In the genomic region with DNA sequence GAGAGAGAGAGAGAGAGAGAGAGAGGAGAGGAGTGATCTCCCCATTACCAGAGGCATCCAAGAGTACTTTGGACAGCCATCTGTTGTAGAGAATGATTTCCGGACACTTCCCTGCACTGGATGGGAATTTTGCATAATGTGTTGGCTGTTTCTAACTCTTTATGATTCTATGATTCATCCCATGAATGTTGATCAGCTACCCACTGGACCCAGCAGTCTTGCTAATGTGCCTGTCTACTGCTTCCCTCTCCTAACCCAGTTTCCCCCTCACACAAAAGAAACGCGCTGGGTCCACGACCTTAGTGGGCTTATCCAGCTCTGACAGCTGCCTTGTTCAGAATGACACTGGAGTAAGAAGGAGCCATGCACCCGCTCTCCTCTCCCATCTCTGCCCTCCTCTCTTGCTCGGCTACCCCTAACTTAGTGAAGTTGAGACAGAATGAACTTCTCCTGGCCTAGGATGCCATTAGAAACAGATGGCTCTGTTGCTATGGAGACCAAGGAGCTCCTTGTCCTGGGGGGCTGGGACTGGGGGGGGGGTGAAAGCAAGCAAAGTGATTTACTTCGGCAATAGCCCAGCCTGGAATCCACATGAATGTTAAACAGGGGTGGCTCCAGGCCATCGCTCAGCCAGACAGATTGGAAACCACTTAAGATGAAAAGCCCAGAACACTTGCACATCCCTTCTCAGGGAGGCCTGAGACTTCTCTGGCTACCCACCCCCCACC, we compare ENCODE assay signal across 8 mouse cellular contexts.
DNase-seq lines count a peak whose midpoint lies in the region; ATAC-seq lines count a peak whose summit lies in the region.
"Had no signal": no experiment of that assay in that cellular context is flagged by ENCODE, and none has a peak within 500 bp of the region (broad histone marks: within the 10 kb centered on the region; RNA-seq: fewer than 3 reads in every experiment).

No protein-coding gene starts in this region.

- H3K4me2 ChIP-seq in embryonic facial prominence, embryonic 11.5 days (ENCODE audit: low read depth, low read length), result no peak overlapping the region
- H3K4me2 ChIP-seq in limb, embryonic 11.5 days (ENCODE audit: low read depth, severe bottlenecking), result no peak overlapping the region
- H3K4me2 ChIP-seq in neural tube, embryonic 15.5 days, result no peak overlapping the region

- no peaks in the 10 kb centered on the region for H3K27me3 ChIP-seq in embryonic facial prominence, embryonic 11.5 days (ENCODE audit: control insufficient read depth, insufficient read depth, low read length)
- no peaks in the 10 kb centered on the region for H3K27me3 ChIP-seq in limb, embryonic 11.5 days (ENCODE audit: control insufficient read depth, insufficient read depth, low read length)
- H3K27me3 ChIP-seq in neural tube, embryonic 15.5 days (replicated peaks), result no peaks in the 10 kb centered on the region

- no peaks in the 10 kb centered on the region for H3K9me3 ChIP-seq in embryonic facial prominence, embryonic 11.5 days (replicated peaks; ENCODE audit: control insufficient read depth, low read length)
- no peaks in the 10 kb centered on the region for H3K9me3 ChIP-seq in limb, embryonic 11.5 days (ENCODE audit: control insufficient read depth, low read length)
- no peaks in the 10 kb centered on the region for H3K9me3 ChIP-seq in neural tube, embryonic 15.5 days (replicated peaks)

- ATAC-seq in embryonic facial prominence, embryonic 11.5 days (replicated peaks; ENCODE audit: insufficient number of reproducible peaks, low FRiP score, low TSS enrichment, low read depth), result no peak
- ATAC-seq in limb, embryonic 11.5 days (ENCODE audit: insufficient number of reproducible peaks, low FRiP score, low TSS enrichment, low read depth), result peak; percentile 67; the same call in 1 of the 2 replicates
- peak; percentile 55; the same call in 1 of the 2 replicates for ATAC-seq in neural tube, embryonic 15.5 days (ENCODE audit: low FRiP score)

- H3K9ac ChIP-seq in embryonic facial prominence, embryonic 11.5 days (replicated peaks; ENCODE audit: low read length), result no peak overlapping the region
- H3K9ac ChIP-seq in limb, embryonic 11.5 days (ENCODE audit: low read length), result no peak overlapping the region
- H3K9ac ChIP-seq in neural tube, embryonic 15.5 days (replicated peaks), result no peak overlapping the region

- 49% methylated on average over 8 of the region's 8 CpGs for WGBS in embryonic facial prominence, embryonic 11.5 days
- 29% methylated on average over 8 of the region's 8 CpGs for WGBS in limb, embryonic 11.5 days
- WGBS in neural tube, embryonic 15.5 days, result 16% methylated on average over 8 of the region's 8 CpGs

- H3K4me3 ChIP-seq in embryonic facial prominence, embryonic 11.5 days (ENCODE audit: low read depth, low read length), result no peak overlapping the region
- no peak overlapping the region for H3K4me3 ChIP-seq in limb, embryonic 11.5 days (ENCODE audit: low read depth, low read length)
- H3K4me3 ChIP-seq in neural tube, embryonic 15.5 days (replicated peaks), result no peak overlapping the region

- H3K4me1 ChIP-seq in embryonic facial prominence, embryonic 11.5 days (ENCODE audit: control insufficient read depth, insufficient read depth, low read length), result no peaks in the 10 kb centered on the region
- peaks cover 2% of the 10 kb centered on the region; the same call in 1 of the 2 replicates for H3K4me1 ChIP-seq in limb, embryonic 11.5 days (ENCODE audit: control insufficient read depth, insufficient read depth, low read length)
- peaks cover 11% of the 10 kb centered on the region for H3K4me1 ChIP-seq in neural tube, embryonic 15.5 days

- DNase-seq in retina, postnatal 1 day, result peak; percentile 19
- DNase-seq in retina, embryonic 14.5 days (ENCODE audit: low spot score), result no peak
- DNase-seq in embryonic facial prominence, embryonic 11.5 days (ENCODE audit: low spot score), result peak; percentile 62
- peak; percentile 54 for DNase-seq in limb, embryonic 11.5 days (ENCODE audit: low spot score)
- no peak for DNase-seq in layer of hippocampus, adult 8-10 months (ENCODE audit: low spot score in 2 of 2)
- DNase-seq in kidney, postnatal 10 days, result no peak

- no peak overlapping the region; the same call in 1 of the 2 replicates for H3K27ac ChIP-seq in embryonic facial prominence, embryonic 11.5 days (replicated peaks; ENCODE audit: low read depth, low read length)
- no peak overlapping the region for H3K27ac ChIP-seq in limb, embryonic 11.5 days (replicated peaks; ENCODE audit: low read depth, low read length)
- no peak overlapping the region for H3K27ac ChIP-seq in neural tube, embryonic 15.5 days (replicated peaks)
- H3K27ac ChIP-seq: stomach, postnatal 0 days had no signal

- no peaks in the 10 kb centered on the region for H3K36me3 ChIP-seq in embryonic facial prominence, embryonic 11.5 days (replicated peaks; ENCODE audit: control insufficient read depth, insufficient read depth, low read depth, low read length)
- H3K36me3 ChIP-seq in limb, embryonic 11.5 days (ENCODE audit: control insufficient read depth, insufficient read depth, low read length), result no peaks in the 10 kb centered on the region
- no peaks in the 10 kb centered on the region for H3K36me3 ChIP-seq in neural tube, embryonic 15.5 days

Comparison
In these comparisons a context has a peak if more than half of its experiments do, and no peak if none do; other contexts are left out.
1. DNase-seq: peak in retina, postnatal 1 day (single experiment), embryonic facial prominence, embryonic 11.5 days (single experiment) and limb, embryonic 11.5 days (single experiment); none in retina, embryonic 14.5 days (single experiment), layer of hippocampus, adult 8-10 months (0 of 2) and kidney, postnatal 10 days (single experiment).